Mouse (Mus musculus) kidney, postnatal 14 days (tissue): ENCODE data around the gene Spata33.
"Not testable (repeated sequence)": the region's sequence is repeated elsewhere in the genome, so short reads cannot be mapped to it uniquely, and the experiment has no call there.

Experiments
- DNase-seq: peaks from one replicate; pipeline ENCODE4 v3.0.0; 2022; ENCODE audit warnings: mixed read lengths

Spata33 gene

GRCm38 (mm10) chr8:123212321-123213117 lies at the start of gene Spata33, which contains the start of gene Chmp1a:
Spata33 (plus strand) TSS chr8:123212832.
Chmp1a (minus strand) TSS chr8:123212763.
- peak; percentile 98 for DNase-seq

- peak; percentile 75 for DNase-seq
These were observed 31.2 kb upstream of the Spata33 start for GRCm38 (mm10) chr8:123181391-123181790.

- peak; percentile 79 for DNase-seq
These were observed 26.8 kb upstream of the Spata33 start, which contains the start of gene Dpep1 for GRCm38 (mm10) chr8:123185566-123186409. Dpep1 (plus strand) TSS chr8:123186242.

GRCm38 (mm10) chr8:123188006-123188405 lies 24.6 kb upstream of the Spata33 start:
- no peak for DNase-seq

- no peak for DNase-seq
These were observed 23.8 kb upstream of the Spata33 start for GRCm38 (mm10) chr8:123188841-123189240.

- peak; percentile 84 for DNase-seq
These were observed 22.0 kb upstream of the Spata33 start for GRCm38 (mm10) chr8:123190678-123191077.

- no peak for DNase-seq
These were observed 20.7 kb upstream of the Spata33 start for GRCm38 (mm10) chr8:123191908-123192307.

GRCm38 (mm10) chr8:123193771-123194170 lies 18.9 kb upstream of the Spata33 start:
- peak; percentile 47 for DNase-seq

GRCm38 (mm10) chr8:123197016-123197415 lies 15.6 kb upstream of the Spata33 start:
- not testable (repeated sequence) for DNase-seq

GRCm38 (mm10) chr8:123199864-123200263 lies 12.8 kb upstream of the Spata33 start:
- no peak for DNase-seq

- peak; percentile 81 for DNase-seq
These were observed 10.3 kb upstream of the Spata33 start for GRCm38 (mm10) chr8:123202288-123202687.

- DNase-seq, result no peak
These were observed 9.1 kb upstream of the Spata33 start for GRCm38 (mm10) chr8:123203571-123203970.

- no peak for DNase-seq
These were observed 756 bp upstream of the Spata33 start for GRCm38 (mm10) chr8:123211876-123212275.

GRCm38 (mm10) chr8:123213118-123213772 lies 613 bp downstream of the Spata33 start:
- peak; percentile 21 for DNase-seq

GRCm38 (mm10) chr8:123215430-123215829 lies 2.8 kb downstream of the Spata33 start:
- DNase-seq, result no peak

- no peak for DNase-seq
These were observed 8.3 kb downstream of the Spata33 start for GRCm38 (mm10) chr8:123220917-123221316.

- DNase-seq, result peak; percentile 95
These were observed 11.9 kb downstream of the Spata33 start, which contains the start of gene Cdk10 for GRCm38 (mm10) chr8:123224278-123225266. Cdk10 (plus strand) TSS chr8:123224842.

GRCm38 (mm10) chr8:123228416-123228815 lies 15.8 kb downstream of the Spata33 start:
- DNase-seq, result no peak

GRCm38 (mm10) chr8:123230326-123230725 lies 17.7 kb downstream of the Spata33 start:
- DNase-seq, result not testable (repeated sequence)

- peak; percentile 36 for DNase-seq
These were observed 19.1 kb downstream of the Spata33 start for GRCm38 (mm10) chr8:123231742-123232141.

- no peak for DNase-seq
These were observed 19.9 kb downstream of the Spata33 start for GRCm38 (mm10) chr8:123232553-123232952.

GRCm38 (mm10) chr8:123233300-123233699 lies 20.7 kb downstream of the Spata33 start:
- DNase-seq, result no peak
